Mouse (Mus musculus) CH12.LX (cell line): ENCODE measurements at regions not wholly inside any gene's neighbourhood (a gene's known extent, or its start where the extent isn't known, plus 50 kb on each side); places are given as distances from the start of the nearest gene placed in this dataset.

Source experiments
- DNase-seq: peaks from one replicate; pipeline ENCODE4 v3.0.0-alpha.2; 2013; ENCODE audit errors: extremely low read depth
- H3K27ac ChIP-seq: 2 replicates; pipeline ENCODE4 v1.5.1; 2012; ENCODE audit warnings: low read depth, mild to moderate bottlenecking, control low read depth, moderate library complexity; ENCODE audit not compliant: insufficient read depth
- H3K27me3 ChIP-seq: replicated peaks from 2 replicates; pipeline ENCODE3; 2012; ENCODE audit warnings: inconsistent platforms
- H3K36me3 ChIP-seq, 2 experiments: replicated peaks in 1 of 2; 2 replicates each; pipeline versions ENCODE3 to v1.6.1; 2012; ENCODE audit warnings: inconsistent platforms in 1 of 2, low read length in 1 of 2, mild to moderate bottlenecking in 1 of 2, mixed read lengths in 1 of 2, moderate library complexity in 1 of 2; ENCODE audit not compliant: control insufficient read depth in 1 of 2, insufficient read depth in 1 of 2
- H3K4me1 ChIP-seq, 2 experiments: 2 replicates each; pipeline ENCODE4 v1.6.1; 2012; ENCODE audit warnings: inconsistent platforms in 1 of 2, moderate library complexity in 1 of 2; ENCODE audit not compliant: insufficient read depth in 2 of 2, control insufficient read depth in 1 of 2
- H3K4me2 ChIP-seq: 2 replicates; pipeline ENCODE4 v1.6.1; 2012; ENCODE audit warnings: low read depth, mild to moderate bottlenecking, control low read depth; ENCODE audit not compliant: poor library complexity, insufficient read depth, severe bottlenecking
- H3K4me3 ChIP-seq, 3 experiments: fragments of 150-350 bp in 1 of 3; sonication (generic) in 1 of 3; replicated peaks in 1 of 3; 2 replicates each; pipeline versions ENCODE3 to v1.5.1; 2011 to 2012; ENCODE audit warnings: low read depth in 2 of 3, low read length in 2 of 3, mild to moderate bottlenecking in 2 of 3, moderate library complexity in 2 of 3, control low read depth in 1 of 3, improper control_type of control experiment in 1 of 3, inconsistent platforms in 1 of 3, mixed read lengths in 1 of 3; ENCODE audit not compliant: poor library complexity in 1 of 3
- H3K79me2 ChIP-seq: replicated peaks from 2 replicates; pipeline ENCODE4 v1.6.1; 2012; ENCODE audit warnings: mild to moderate bottlenecking, moderate library complexity; ENCODE audit not compliant: control insufficient read depth, poor library complexity, insufficient read depth, severe bottlenecking; ENCODE audit errors: extremely low read depth
- H3K9ac ChIP-seq: 2 replicates; pipeline ENCODE4 v1.6.1; 2012; ENCODE audit warnings: low read depth, mild to moderate bottlenecking, control low read depth, moderate library complexity; ENCODE audit not compliant: insufficient read depth
- H3K9me3 ChIP-seq: replicated peaks from 2 replicates; pipeline ENCODE3; 2012; ENCODE audit warnings: low read length, inconsistent platforms, mixed read lengths
- BHLHE40 ChIP-seq: IDR thresholded peaks from 2 replicates; pipeline ENCODE4 v1.6.1; 2011; ENCODE audit warnings: mild to moderate bottlenecking, low read depth, low read length, improper control_type of control experiment
- CHD1 ChIP-seq: IDR thresholded peaks from 2 replicates; pipeline ENCODE4 v1.6.1; 2012; ENCODE audit warnings: low read depth, low read length, improper control_type of control experiment, inconsistent platforms
- CHD2 ChIP-seq: IDR thresholded peaks from 2 replicates; pipeline ENCODE4 v1.6.1; 2011; ENCODE audit warnings: low read length, improper control_type of control experiment
- ELF1 ChIP-seq: IDR thresholded peaks from 2 replicates; pipeline ENCODE4 v1.6.1; 2014; ENCODE audit warnings: low read depth, mild to moderate bottlenecking, inconsistent platforms, low read length, improper control_type of control experiment
- IRF4 ChIP-seq: IDR thresholded peaks from 2 replicates; pipeline ENCODE4 v1.6.1; 2014; ENCODE audit warnings: low read depth, mild to moderate bottlenecking, inconsistent platforms, low read length, improper control_type of control experiment
- JUN ChIP-seq: IDR thresholded peaks from 2 replicates; pipeline ENCODE4 v1.6.1; 2011; ENCODE audit warnings: low read depth, mild to moderate bottlenecking, low read length, improper control_type of control experiment, moderate library complexity; ENCODE audit not compliant: insufficient read depth
- KAT2A ChIP-seq: IDR thresholded peaks from 2 replicates; pipeline ENCODE4 v1.6.1; 2012; ENCODE audit warnings: low read length, improper control_type of control experiment, inconsistent platforms; ENCODE audit not compliant: insufficient replicate concordance
- MEF2A ChIP-seq: IDR thresholded peaks from 2 replicates; pipeline ENCODE4 v1.6.1; 2014; ENCODE audit warnings: low read depth, mild to moderate bottlenecking, inconsistent platforms, low read length, improper control_type of control experiment, borderline replicate concordance
- MXI1 ChIP-seq: IDR thresholded peaks from 2 replicates; pipeline ENCODE4 v1.6.1; 2011; ENCODE audit warnings: mild to moderate bottlenecking, low read depth, low read length, improper control_type of control experiment
- NRF1 ChIP-seq: IDR thresholded peaks from 2 replicates; pipeline ENCODE4 v1.6.1; 2014; ENCODE audit warnings: low read depth, mild to moderate bottlenecking, inconsistent platforms, low read length, improper control_type of control experiment, moderate library complexity
- POLR2A ChIP-seq: IDR thresholded peaks from 2 replicates; pipeline ENCODE4 v1.6.1; 2011; ENCODE audit warnings: low read depth, mild to moderate bottlenecking, improper control_type of control experiment, low read length
- RCOR1 ChIP-seq: conservative IDR thresholded peaks from 2 replicates; pipeline ENCODE4 v1.6.1; 2012; ENCODE audit warnings: low read depth, mild to moderate bottlenecking, inconsistent platforms, low read length, improper control_type of control experiment
- SIN3A ChIP-seq: IDR thresholded peaks from 2 replicates; pipeline ENCODE4 v1.6.1; 2012; ENCODE audit warnings: low read length, improper control_type of control experiment, inconsistent platforms
- SMC3 ChIP-seq: IDR thresholded peaks from 2 replicates; pipeline ENCODE4 v1.6.1; 2011; ENCODE audit warnings: low read depth, low read length, improper control_type of control experiment
- TCF12 ChIP-seq: IDR thresholded peaks from 2 replicates; pipeline ENCODE4 v1.6.1; 2014; ENCODE audit warnings: low read depth, mild to moderate bottlenecking, inconsistent platforms, low read length, improper control_type of control experiment
- UBTF ChIP-seq: IDR thresholded peaks from 2 replicates; pipeline ENCODE4 v1.6.1; 2012; ENCODE audit warnings: low read depth, mild to moderate bottlenecking, inconsistent platforms, low read length, improper control_type of control experiment, moderate library complexity
- USF2 ChIP-seq: conservative IDR thresholded peaks from 2 replicates; pipeline ENCODE4 v1.6.1; 2011; ENCODE audit warnings: low read depth, low read length, improper control_type of control experiment
- ZC3H11A ChIP-seq: IDR thresholded peaks from 2 replicates; pipeline ENCODE4 v1.6.1; 2012; ENCODE audit warnings: low read depth, mild to moderate bottlenecking, inconsistent platforms, low read length, improper control_type of control experiment
- ZMIZ1 ChIP-seq: IDR thresholded peaks from 2 replicates; pipeline ENCODE4 v1.6.1; 2012; ENCODE audit warnings: low read depth, mild to moderate bottlenecking, inconsistent platforms, low read length, improper control_type of control experiment
- dilution Hi-C: fragments of 300-500 bp; cut with MboI; formaldehyde crosslinking; loops from 2 replicates; pipeline ENCODE4 v1.14.3; 2020; ENCODE audit warnings: low sequenced_read_pairs; ENCODE audit not compliant: extremely low pct_unique_long_range_greater_than_20kb, extremely low pct_ligation_motif_present
- in situ Hi-C: fragments of 300-500 bp; cut with MboI; formaldehyde crosslinking; loops from 3 replicates; pipeline ENCODE4 v1.14.3; 2019; ENCODE audit warnings: low sequenced_read_pairs, low pct_ligation_motif_present, low pct_unique_long_range_greater_than_20kb, mixed read lengths

- dilution Hi-C loops: no loop called here
Observed at GRCm38 (mm10) chr14:9243336-9243735, 577.3 kb upstream of the 4930452B06Rik start.

GRCm38 (mm10) chr14:9242118-9242517, 576.1 kb upstream of the 4930452B06Rik start:
- no peak overlapping the region for H3K4me3 ChIP-seq
- TF ChIP-seq KAT2A (no peak), ELF1 (no peak), SIN3A (no peak), CHD1 (no peak), UBTF (no peak), BHLHE40 (no peak), MEF2A (no peak), USF2 (no peak), RCOR1 (no peak), TCF12 (no peak), POLR2A (no peak), ZC3H11A (no peak), SMC3 (no peak), IRF4 (no peak)
- TF ChIP-seq, all 38 proteins: peak for 0
- Histone ChIP-seq H3K4me2 (no peak overlapping the region), H3K4me1 (no peaks in the 10 kb centered on the region), H3K27me3 (no peaks in the 10 kb centered on the region), H3K36me3 (no peaks in the 10 kb centered on the region), H3K9me3 (no peaks in the 10 kb centered on the region), H3K27ac (no peak overlapping the region), H3K79me2 (no peaks in the 10 kb centered on the region), H3K9ac (no peak overlapping the region)
- dilution Hi-C loops: no loop called here
- in situ Hi-C loops: no loop called here
- no peak for DNase-seq

More at GRCm38 (mm10) chr14:9243336-9243735, 577.3 kb upstream of the 4930452B06Rik start:
- Histone ChIP-seq H3K27ac (no peak overlapping the region), H3K9ac (no peak overlapping the region), H3K4me3 (no peak overlapping the region), H3K9me3 (no peaks in the 10 kb centered on the region), H3K4me1 (no peaks in the 10 kb centered on the region), H3K27me3 (no peaks in the 10 kb centered on the region), H3K4me2 (no peak overlapping the region), H3K36me3 (no peaks in the 10 kb centered on the region), H3K79me2 (no peaks in the 10 kb centered on the region)
- TF ChIP-seq NRF1: no peak
- no peak for TF ChIP-seq SIN3A
- no peak for TF ChIP-seq BHLHE40
- TF ChIP-seq ELF1: no peak
- TF ChIP-seq KAT2A: no peak
- no peak for TF ChIP-seq MXI1
- no peak for TF ChIP-seq ZC3H11A
- TF ChIP-seq JUN: no peak
- TF ChIP-seq ZMIZ1: no peak
- no peak for TF ChIP-seq TCF12
- no peak for TF ChIP-seq USF2
- TF ChIP-seq CHD2: no peak
- DNase-seq: no peak
- in situ Hi-C loops: no loop called here
